22 mouse cellular contexts compared by ENCODE assay signal in genomic region chr10:115226586-115226985, GRCm38 (mm10). TPM values are rescaled to one million over a fixed set of nuclear protein-coding genes. Genes with fewer than 3 reads are reported as not detected.
"Had no signal": no experiment of that assay in that cellular context is flagged by ENCODE, and none has a peak within 500 bp of the region (broad histone marks: within the 10 kb centered on the region; RNA-seq: fewer than 3 reads in every experiment).

No protein-coding gene starts in this region.

- H3K27me3 ChIP-seq: intestine, embryonic 15.5 days; limb, embryonic 12.5 days; limb, embryonic 15.5 days; liver, embryonic 13.5 days; midbrain, embryonic 12.5 days; midbrain, embryonic 15.5 days; neural tube, embryonic 12.5 days; neural tube, embryonic 15.5 days; stomach, embryonic 15.5 days had no signal

- ATAC-seq: intestine, embryonic 15.5 days; midbrain, embryonic 15.5 days had no signal

- H3K4me1 ChIP-seq: intestine, embryonic 15.5 days; limb, embryonic 12.5 days; limb, embryonic 15.5 days; midbrain, embryonic 12.5 days; midbrain, embryonic 15.5 days; neural tube, embryonic 12.5 days; neural tube, embryonic 15.5 days; stomach, embryonic 15.5 days had no signal

- H3K4me3 ChIP-seq: intestine, embryonic 15.5 days; limb, embryonic 12.5 days; limb, embryonic 15.5 days; liver, embryonic 13.5 days; midbrain, embryonic 12.5 days; midbrain, embryonic 15.5 days; neural tube, embryonic 12.5 days; neural tube, embryonic 15.5 days; stomach, embryonic 15.5 days had no signal

- DNase-seq: left cerebral cortex, postnatal 4 days; liver, embryonic 13.5 days; lung, adult 2 months; lung, postnatal 14 days; right cerebral cortex, adult 18-20 months; right cerebral cortex, postnatal 14 days; right cerebral cortex, postnatal 4 days; spleen, adult 18-20 months; thymus, postnatal 36 days had no signal

- H3K27ac ChIP-seq: intestine, embryonic 15.5 days; limb, embryonic 12.5 days; limb, embryonic 15.5 days; liver, embryonic 13.5 days; macrophage; midbrain, embryonic 12.5 days; midbrain, embryonic 15.5 days; neural tube, embryonic 12.5 days; neural tube, embryonic 15.5 days; stomach, embryonic 15.5 days had no signal

- H3K4me2 ChIP-seq: intestine, embryonic 15.5 days; limb, embryonic 12.5 days; limb, embryonic 15.5 days; liver, embryonic 13.5 days; midbrain, embryonic 12.5 days; midbrain, embryonic 15.5 days; neural tube, embryonic 12.5 days; neural tube, embryonic 15.5 days; stomach, embryonic 15.5 days had no signal

- H3K9me3 ChIP-seq: intestine, embryonic 15.5 days; limb, embryonic 12.5 days; limb, embryonic 15.5 days; liver, embryonic 13.5 days; midbrain, embryonic 12.5 days; midbrain, embryonic 15.5 days; neural tube, embryonic 12.5 days; neural tube, embryonic 15.5 days; stomach, embryonic 15.5 days had no signal

- H3K9ac ChIP-seq: intestine, embryonic 15.5 days; limb, embryonic 12.5 days; limb, embryonic 15.5 days; liver, embryonic 13.5 days; midbrain, embryonic 12.5 days; midbrain, embryonic 15.5 days; neural tube, embryonic 12.5 days; neural tube, embryonic 15.5 days; stomach, embryonic 15.5 days had no signal

RNA-seq across cellular contexts. Expression of gene Tph2, which starts 41.8 kb away (rescaled TPM):
- total RNA-seq: megakaryocyte, adult 5-6 weeks had no signal
- polyA plus RNA-seq: intestine, embryonic 15.5 days; limb, embryonic 12.5 days; liver, embryonic 13.5 days; liver, embryonic 16.5 days; lung, adult 2 months; lung, embryonic 16.5 days; macrophage; urinary bladder, adult 2 months had no signal
